ENCODE assay signal across 9 mouse cellular contexts in genomic region chr11:6677530-6677929, GRCm38 (mm10). TPM values are rescaled to one million over a fixed set of nuclear protein-coding genes. Genes with fewer than 3 reads are reported as not detected.
A peak's percentile ranks its signal among the peaks of the same experiment; 100 is the strongest.
DNase-seq lines count a peak whose midpoint lies in the region; ATAC-seq lines count a peak whose summit lies in the region.
"Had no signal": no experiment of that assay in that cellular context is flagged by ENCODE, and none has a peak within 500 bp of the region (broad histone marks: within the 10 kb centered on the region; RNA-seq: fewer than 3 reads in every experiment).

No protein-coding gene starts in this region.

- no peaks in the 10 kb centered on the region for H3K27me3 ChIP-seq in kidney, embryonic 14.5 days (ENCODE audit: control insufficient read depth, insufficient read depth, low read length)
- no peaks in the 10 kb centered on the region for H3K27me3 ChIP-seq in midbrain, embryonic 16.5 days (ENCODE audit: control insufficient read depth, insufficient read depth, low read depth, low read length)
- H3K27me3 ChIP-seq: limb, embryonic 12.5 days had no signal

- peak; percentile 35 for DNase-seq in left cerebral cortex, postnatal 4 days
- no peak for DNase-seq in left cerebral cortex, adult 8-10 months (ENCODE audit: low spot score in 2 of 2)
- peak; percentile 29 for DNase-seq in embryo, embryonic 9.5 days (ENCODE audit: extremely low spot score)
- no peak for DNase-seq in left cerebral cortex, postnatal 25 days (ENCODE audit: low spot score in 2 of 2)
- DNase-seq in urinary bladder, postnatal 25 days (ENCODE audit: low spot score) = no peak

- H3K27ac ChIP-seq in kidney, embryonic 14.5 days (ENCODE audit: low read depth, low read length) = no peak overlapping the region
- no peak overlapping the region for H3K27ac ChIP-seq in midbrain, embryonic 16.5 days (ENCODE audit: low read length)
- H3K27ac ChIP-seq: limb, embryonic 12.5 days had no signal

- H3K9me3 ChIP-seq in kidney, embryonic 14.5 days (ENCODE audit: control insufficient read depth, low read length) = no peaks in the 10 kb centered on the region
- no peaks in the 10 kb centered on the region for H3K9me3 ChIP-seq in midbrain, embryonic 16.5 days (replicated peaks; ENCODE audit: control insufficient read depth, low read length, poor library complexity, severe bottlenecking)
- H3K9me3 ChIP-seq: limb, embryonic 12.5 days had no signal

- 21% methylated on average over 7 of the region's 7 CpGs for WGBS in kidney, embryonic 14.5 days
- WGBS in midbrain, embryonic 16.5 days = 12% methylated on average over 7 of the region's 7 CpGs

- H3K36me3 ChIP-seq in kidney, embryonic 14.5 days (ENCODE audit: control insufficient read depth, insufficient read depth, low read length) = no peaks in the 10 kb centered on the region
- no peaks in the 10 kb centered on the region for H3K36me3 ChIP-seq in midbrain, embryonic 16.5 days (ENCODE audit: control insufficient read depth, insufficient read depth, low read length)
- H3K36me3 ChIP-seq: limb, embryonic 12.5 days had no signal

- no peak overlapping the region for H3K4me2 ChIP-seq in kidney, embryonic 14.5 days (replicated peaks; ENCODE audit: low read depth, low read length)
- no peak overlapping the region for H3K4me2 ChIP-seq in midbrain, embryonic 16.5 days (ENCODE audit: low read length)
- H3K4me2 ChIP-seq: limb, embryonic 12.5 days had no signal

- peak; percentile 69 for ATAC-seq in kidney, embryonic 14.5 days (ENCODE audit: low FRiP score, low TSS enrichment)
- ATAC-seq in midbrain, embryonic 16.5 days = peak; percentile 79

- intact Hi-C loops in left cerebral cortex, postnatal 4 days (cut with DNase I) = no loop called here
- intact Hi-C loops in left cerebral cortex, postnatal 25 days (cut with DNase I) = loop anchor here (5.0 kb wide), 1 partner anchor 90 kb away; no protein-coding TSS in a partner anchor

- no peak overlapping the region for H3K4me3 ChIP-seq in kidney, embryonic 14.5 days (ENCODE audit: low read length)
- no peak overlapping the region for H3K4me3 ChIP-seq in midbrain, embryonic 16.5 days (ENCODE audit: low read depth, low read length)
- H3K4me3 ChIP-seq: limb, embryonic 12.5 days had no signal

- no peak overlapping the region for H3K9ac ChIP-seq in kidney, embryonic 14.5 days (ENCODE audit: low read depth, low read length)
- no peak overlapping the region for H3K9ac ChIP-seq in midbrain, embryonic 16.5 days (ENCODE audit: low read depth, low read length)
- H3K9ac ChIP-seq: limb, embryonic 12.5 days had no signal

- peaks cover 10% of the 10 kb centered on the region; the same call in 1 of the 2 replicates for H3K4me1 ChIP-seq in kidney, embryonic 14.5 days (ENCODE audit: control insufficient read depth, insufficient read depth, low read length)
- no peaks in the 10 kb centered on the region for H3K4me1 ChIP-seq in midbrain, embryonic 16.5 days (ENCODE audit: control insufficient read depth, insufficient read depth, low read length)
- H3K4me1 ChIP-seq: limb, embryonic 12.5 days had no signal

RNA-seq across cellular contexts. Expression of gene Ramp3, which starts 19.2 kb away (rescaled TPM):
- total RNA-seq in left cerebral cortex, postnatal 4 days (2021) = 10 to 100 TPM; 16.6 to 20.8 TPM
- total RNA-seq in left cerebral cortex, adult 8-10 months (2022) = 10 to 100 TPM; 13.4 to 18.5 (median 15.5) TPM
- 10.4 and 10.6 TPM in 2 replicates for polyA plus RNA-seq in kidney, embryonic 14.5 days (2014; fragmentation: Nextera tagmentation; extraction: Ambion mirVana)
- 12.3 and 13.1 TPM in 2 replicates for polyA plus RNA-seq in midbrain, embryonic 16.5 days (2015; fragmentation: Nextera tagmentation; extraction: Ambion mirVana)
- 10 to 100 TPM; 17.6 to 18.1 TPM for total RNA-seq in left cerebral cortex, postnatal 25 days (2021)

RNA-seq across cellular contexts. Expression of gene Wap, which starts 39.1 kb away (rescaled TPM):
- total RNA-seq in left cerebral cortex, postnatal 4 days (2021) = not detected
- total RNA-seq in left cerebral cortex, adult 8-10 months (2022) = not detected
- polyA plus RNA-seq in kidney, embryonic 14.5 days (2014; fragmentation: Nextera tagmentation; extraction: Ambion mirVana) = not detected in 2 replicates
- not detected in 2 replicates for polyA plus RNA-seq in midbrain, embryonic 16.5 days (2015; fragmentation: Nextera tagmentation; extraction: Ambion mirVana)
- not detected for total RNA-seq in left cerebral cortex, postnatal 25 days (2021)
- polyA plus RNA-seq: limb, embryonic 12.5 days; spleen, adult 2 months had no signal

RNA-seq across cellular contexts. Expression of gene Tbrg4, which starts 51.7 kb away (rescaled TPM):
- total RNA-seq in left cerebral cortex, postnatal 4 days (2021) = 10 to 100 TPM; 50.5 to 52.2 TPM
- 10 to 100 TPM; 42.8 to 55.7 (median 46.8) TPM for total RNA-seq in left cerebral cortex, adult 8-10 months (2022)
- polyA plus RNA-seq in kidney, embryonic 14.5 days (2014; fragmentation: Nextera tagmentation; extraction: Ambion mirVana) = 30.6 and 48.9 TPM in 2 replicates
- 29.0 and 29.1 TPM in 2 replicates for polyA plus RNA-seq in midbrain, embryonic 16.5 days (2015; fragmentation: Nextera tagmentation; extraction: Ambion mirVana)
- total RNA-seq in left cerebral cortex, postnatal 25 days (2021) = 10 to 100 TPM; 47.0 to 49.6 TPM

Comparison
In these comparisons a context has a peak if more than half of its experiments do, and no peak if none do; other contexts are left out.
1. DNase-seq: peak in left cerebral cortex, postnatal 4 days (single experiment) and embryo, embryonic 9.5 days (single experiment); none in left cerebral cortex, adult 8-10 months (0 of 2), left cerebral cortex, postnatal 25 days (0 of 2) and urinary bladder, postnatal 25 days (single experiment).